Mouse (Mus musculus): ENCODE results near the gene Slc28a1.

The Slc28a1 gene

GRCm38 (mm10) chr7:81114555-81114954, at the start of gene Slc28a1:
Gene Slc28a1, plus strand, starts transcription at chr7:81114799.
- DNase-seq (ENCODE audit: low read depth, low spot score) = no peak

GRCm38 (mm10) chr7:81066714-81067113, 47.9 kb upstream of the Slc28a1 start:
- no peak for DNase-seq (ENCODE audit: low read depth, low spot score)

- no peak for DNase-seq (ENCODE audit: low read depth, low spot score)
Measured at GRCm38 (mm10) chr7:81072463-81072862, 42.1 kb upstream of the Slc28a1 start.

GRCm38 (mm10) chr7:81073273-81073672, 41.3 kb upstream of the Slc28a1 start:
- DNase-seq (ENCODE audit: low read depth, low spot score) = peak; percentile 60

GRCm38 (mm10) chr7:81074546-81074945, 40.1 kb upstream of the Slc28a1 start:
- DNase-seq (ENCODE audit: low read depth, low spot score) = peak; percentile 80

- no peak for DNase-seq (ENCODE audit: low read depth, low spot score)
Measured at GRCm38 (mm10) chr7:81075299-81075698, 39.3 kb upstream of the Slc28a1 start.

GRCm38 (mm10) chr7:81075732-81076131, 38.9 kb upstream of the Slc28a1 start:
- DNase-seq (ENCODE audit: low read depth, low spot score) = no peak

- DNase-seq (ENCODE audit: low read depth, low spot score) = no peak
Measured at GRCm38 (mm10) chr7:81077009-81077408, 37.6 kb upstream of the Slc28a1 start.

GRCm38 (mm10) chr7:81078740-81079139, 35.9 kb upstream of the Slc28a1 start:
- DNase-seq (ENCODE audit: low read depth, low spot score) = no peak

- DNase-seq (ENCODE audit: low read depth, low spot score) = no peak
Measured at GRCm38 (mm10) chr7:81093420-81093965, 21.1 kb upstream of the Slc28a1 start.

- peak; percentile 93 for DNase-seq (ENCODE audit: low read depth, low spot score)
Measured at GRCm38 (mm10) chr7:81094104-81094757, 20.4 kb upstream of the Slc28a1 start.

GRCm38 (mm10) chr7:81100341-81100740, 14.3 kb upstream of the Slc28a1 start:
- DNase-seq (ENCODE audit: low read depth, low spot score) = no peak

GRCm38 (mm10) chr7:81102854-81103253, 11.7 kb upstream of the Slc28a1 start:
- no peak for DNase-seq (ENCODE audit: low read depth, low spot score)

- DNase-seq (ENCODE audit: low read depth, low spot score) = no peak
Measured at GRCm38 (mm10) chr7:81105525-81105924, 9.1 kb upstream of the Slc28a1 start.

GRCm38 (mm10) chr7:81108226-81108625, 6.4 kb upstream of the Slc28a1 start:
- DNase-seq (ENCODE audit: low read depth, low spot score) = no peak

- peak; percentile 21 for DNase-seq (ENCODE audit: low read depth, low spot score)
Measured at GRCm38 (mm10) chr7:81109717-81110651, 4.6 kb upstream of the Slc28a1 start.

- DNase-seq (ENCODE audit: low read depth, low spot score) = no peak
Measured at GRCm38 (mm10) chr7:81110791-81111190, 3.8 kb upstream of the Slc28a1 start.

- DNase-seq (ENCODE audit: low read depth, low spot score) = no peak
Measured at GRCm38 (mm10) chr7:81111729-81112128, 2.9 kb upstream of the Slc28a1 start.

- no peak for DNase-seq (ENCODE audit: low read depth, low spot score)
Measured at GRCm38 (mm10) chr7:81112686-81113360, 1.8 kb upstream of the Slc28a1 start.

- DNase-seq (ENCODE audit: low read depth, low spot score) = no peak
Measured at GRCm38 (mm10) chr7:81121099-81121498, 6.5 kb downstream of the Slc28a1 start.

- DNase-seq (ENCODE audit: low read depth, low spot score) = no peak
Measured at GRCm38 (mm10) chr7:81122808-81123207, 8.2 kb downstream of the Slc28a1 start.

GRCm38 (mm10) chr7:81123553-81123952, 9.0 kb downstream of the Slc28a1 start:
- no peak for DNase-seq (ENCODE audit: low read depth, low spot score)

All from ES-CJ7 (cell line).